8 mouse cellular contexts compared by ENCODE assay signal in genomic region chr8:123518172-123518571, GRCm38 (mm10). TPM values are rescaled to one million over a fixed set of nuclear protein-coding genes. Genes with fewer than 3 reads are reported as not detected.
A peak's percentile ranks its signal among the peaks of the same experiment; 100 is the strongest.
DNase-seq lines count a peak whose midpoint lies in the region; ATAC-seq and TF ChIP-seq lines count a peak whose summit lies in the region.

No protein-coding gene starts in this region.

- peak overlapping the region; percentile 91 for H3K4me2 ChIP-seq in heart, embryonic 14.5 days (ENCODE audit: low read length)
- peak overlapping the region; percentile 90 for H3K4me2 ChIP-seq in hindbrain, embryonic 13.5 days
- H3K4me2 ChIP-seq in midbrain, embryonic 11.5 days, result peak overlapping the region; percentile 86

- H3K27ac ChIP-seq in heart, embryonic 14.5 days (replicated peaks in 1 of 2; ENCODE audit: control insufficient read depth in 1 of 2, insufficient read depth in 1 of 2, low read depth in 2 of 2, low read length in 2 of 2), result no peak overlapping the region
- H3K27ac ChIP-seq in MEL (ENCODE audit: control insufficient read depth, low read depth, low read length), result no peak overlapping the region
- no peak overlapping the region for H3K27ac ChIP-seq in hindbrain, embryonic 13.5 days
- no peak overlapping the region for H3K27ac ChIP-seq in midbrain, embryonic 11.5 days (ENCODE audit: low read depth, low read length)

- TF ChIP-seq EP300 in MEL (IDR thresholded peaks at IDR 0.05; ENCODE audit: low read depth in 1 of 2, low read length in 2 of 2), result no peak

- no peak for TF ChIP-seq POLR2A in MEL (IDR thresholded peaks at IDR 0.05; ENCODE audit: control insufficient read depth in 1 of 2, insufficient read depth in 1 of 2, low read depth in 1 of 2, low read length in 2 of 2, poor library complexity in 1 of 2)

- H3K27me3 ChIP-seq in heart, embryonic 14.5 days (ENCODE audit: control insufficient read depth, insufficient read depth, low read length), result peaks cover 33% of the 10 kb centered on the region
- no peaks in the 10 kb centered on the region for H3K27me3 ChIP-seq in MEL (ENCODE audit: control insufficient read depth in 1 of 2, insufficient read depth in 2 of 2, low read length in 2 of 2)
- peaks cover 8% of the 10 kb centered on the region; the same call in 1 of the 2 replicates for H3K27me3 ChIP-seq in hindbrain, embryonic 13.5 days
- H3K27me3 ChIP-seq in midbrain, embryonic 11.5 days (ENCODE audit: control insufficient read depth, insufficient read depth, low read length), result no peaks in the 10 kb centered on the region; the same call in 1 of the 2 replicates

- TF ChIP-seq CTCF in MEL (IDR thresholded peaks at IDR 0.05 in 2 of 3, conservative IDR thresholded peaks at IDR 0.05 in 1 of 3; ENCODE audit: control insufficient read depth in 1 of 3, insufficient read depth in 1 of 3, low read depth in 2 of 3, low read length in 3 of 3, poor library complexity in 1 of 3, severe bottlenecking in 1 of 3), result no peak

- no peak for TF ChIP-seq RAD21 in MEL (IDR thresholded peaks at IDR 0.05; ENCODE audit: low read depth, low read length)

- peaks cover 3% of the 10 kb centered on the region; the same call in 1 of the 2 replicates for H3K79me2 ChIP-seq in MEL (ENCODE audit: control insufficient read depth, insufficient read depth, low read length, poor library complexity)

- 34% methylated on average over 10 of the region's 10 CpGs for WGBS in heart, embryonic 14.5 days
- 40% methylated on average over 10 of the region's 10 CpGs for WGBS in hindbrain, embryonic 13.5 days
- WGBS in midbrain, embryonic 11.5 days, result 47% methylated on average over 10 of the region's 10 CpGs

- no peak overlapping the region for H3K9ac ChIP-seq in heart, embryonic 14.5 days (ENCODE audit: low read length)
- H3K9ac ChIP-seq in MEL (ENCODE audit: control insufficient read depth, low read depth, low read length, poor library complexity, severe bottlenecking), result peak overlapping the region; percentile 38
- H3K9ac ChIP-seq in hindbrain, embryonic 13.5 days, result peak overlapping the region; percentile 94; the same call in 1 of the 2 replicates
- 0 out of 2 replicates have a peak overlapping the region, but pooled peaks have one; percentile 25 for H3K9ac ChIP-seq in midbrain, embryonic 11.5 days (ENCODE audit: low read length)

- DNase-seq in heart, adult 9 months (ENCODE audit: low spot score in 2 of 2), result no peak
- no peak for DNase-seq in MEL (ENCODE audit: low read depth, low spot score)
- DNase-seq in midbrain, embryonic 11.5 days (ENCODE audit: low spot score, missing footprints), result no peak
- DNase-seq in retina, postnatal 1 day, result no peak
- no peak for DNase-seq in testis, postnatal 14 days (ENCODE audit: low spot score)

- peak overlapping the region in 1 of 2 experiments; percentile 17; a peak in 1 of 4 replicates for H3K4me3 ChIP-seq in heart, embryonic 14.5 days (ENCODE audit: control insufficient read depth in 1 of 2, insufficient read depth in 1 of 2, low read depth in 1 of 2, low read length in 2 of 2)
- peak overlapping the region; percentile 38 to 40 for H3K4me3 ChIP-seq in MEL (ENCODE audit: control insufficient read depth in 1 of 2, insufficient read depth in 1 of 2, low read depth in 2 of 2, low read length in 2 of 2)
- H3K4me3 ChIP-seq in hindbrain, embryonic 13.5 days, result peak overlapping the region; percentile 69
- peak overlapping the region; percentile 76 for H3K4me3 ChIP-seq in midbrain, embryonic 11.5 days (ENCODE audit: low read depth, low read length)

- no peak for ATAC-seq in heart, embryonic 14.5 days (ENCODE audit: insufficient number of reproducible peaks, insufficient read depth, low FRiP score, low read depth)
- ATAC-seq in hindbrain, embryonic 13.5 days (ENCODE audit: low FRiP score), result no peak
- ATAC-seq in midbrain, embryonic 11.5 days (ENCODE audit: low FRiP score), result no peak
- ATAC-seq in erythroblast, adult 5-6 weeks (replicated peaks; ENCODE audit: low FRiP score, poor library complexity, severe bottlenecking), result no peak

- no peaks in the 10 kb centered on the region for H3K9me3 ChIP-seq in heart, embryonic 14.5 days (ENCODE audit: control insufficient read depth, low read length)
- H3K9me3 ChIP-seq in MEL (replicated peaks; ENCODE audit: insufficient read depth, low read length), result no peaks in the 10 kb centered on the region
- H3K9me3 ChIP-seq in hindbrain, embryonic 13.5 days, result no peaks in the 10 kb centered on the region
- H3K9me3 ChIP-seq in midbrain, embryonic 11.5 days (ENCODE audit: control insufficient read depth, low read length), result no peaks in the 10 kb centered on the region

- peaks cover 20% of the 10 kb centered on the region for H3K36me3 ChIP-seq in heart, embryonic 14.5 days (ENCODE audit: control insufficient read depth, insufficient read depth, low read length)
- no peaks in the 10 kb centered on the region for H3K36me3 ChIP-seq in MEL (ENCODE audit: control insufficient read depth in 1 of 2, insufficient read depth in 2 of 2, low read length in 2 of 2)
- H3K36me3 ChIP-seq in hindbrain, embryonic 13.5 days, result peaks cover 25% of the 10 kb centered on the region
- peaks cover 10% of the 10 kb centered on the region for H3K36me3 ChIP-seq in midbrain, embryonic 11.5 days (ENCODE audit: control insufficient read depth, insufficient read depth, low read length)

- H3K4me1 ChIP-seq in heart, embryonic 14.5 days (ENCODE audit: control insufficient read depth in 2 of 2, insufficient read depth in 2 of 2, low read length in 2 of 2), result peaks cover 17 to 23% of the 10 kb centered on the region in 2 experiments
- peaks cover 0 to 5% of the 10 kb centered on the region in 2 experiments; a peak in 1 of 4 replicates for H3K4me1 ChIP-seq in MEL (ENCODE audit: control insufficient read depth in 1 of 2, insufficient read depth in 2 of 2, low read length in 2 of 2)
- H3K4me1 ChIP-seq in hindbrain, embryonic 13.5 days (replicated peaks), result peaks cover 47% of the 10 kb centered on the region
- H3K4me1 ChIP-seq in midbrain, embryonic 11.5 days (ENCODE audit: control insufficient read depth, insufficient read depth, low read length), result peaks cover 11% of the 10 kb centered on the region

TF ChIP-seq in MEL, 35 proteins besides CTCF, POLR2A, EP300 and RAD21:
- no peak for TF ChIP-seq ETS1 (IDR thresholded peaks at IDR 0.05; ENCODE audit: low read depth, low read length)
- TF ChIP-seq ZNF384 (IDR thresholded peaks at IDR 0.05; ENCODE audit: low read depth, low read length), result peak; percentile 62
- TF ChIP-seq TCF12 (IDR thresholded peaks at IDR 0.05; ENCODE audit: low read depth, low read length), result no peak
- no peak for TF ChIP-seq ELF1 (IDR thresholded peaks at IDR 0.05; ENCODE audit: low read depth, low read length)
- TF ChIP-seq CHD1 (IDR thresholded peaks at IDR 0.05; ENCODE audit: low read depth, low read length), result no peak
- no peak for TF ChIP-seq KAT2A (conservative IDR thresholded peaks at IDR 0.05; ENCODE audit: low read depth, low read length)
TF ChIP-seq in MEL: peak in this region for 1.

RNA-seq across cellular contexts. Expression of gene Gas8, which starts 0.5 kb away (rescaled TPM):
- polyA plus RNA-seq in heart, embryonic 14.5 days (2014; fragmentation: Nextera tagmentation; extraction: Ambion mirVana), result 13.6 and 13.9 TPM in 2 replicates
- total RNA-seq in MEL (2012; rRNA removed), result 12.5 and 14.4 TPM in 2 replicates
- polyA plus RNA-seq in MEL (2012; ENCODE audit: insufficient read depth in 1 of 2, insufficient read length in 2 of 2, low read depth in 1 of 2, low replicate concordance in 2 of 2, missing spikeins in 1 of 2), result 100 to 1,000 TPM in 1 of 2 experiments, 10 to 100 TPM in 1; 20.8 to 179 TPM
- polyA plus RNA-seq in hindbrain, embryonic 13.5 days (2015; fragmentation: Nextera tagmentation; extraction: Ambion mirVana), result 42.5 and 44.8 TPM in 2 replicates
- polyA plus RNA-seq in midbrain, embryonic 11.5 days (2014; fragmentation: Nextera tagmentation; extraction: Ambion mirVana), result 38.5 and 43.1 TPM in 2 replicates
- total RNA-seq in erythroblast, adult 5-6 weeks (2015; ENCODE audit: low replicate concordance), result not detected in 2 replicates
- total RNA-seq in erythroblast, adult 5-6 weeks (2017; ENCODE audit: low replicate concordance), result 2.4 and 3.4 TPM in 2 replicates

RNA-seq across cellular contexts. Expression of gene Dbndd1, which starts 2.9 kb away (rescaled TPM):
- 1.0 and 1.1 TPM in 2 replicates for polyA plus RNA-seq in heart, embryonic 14.5 days (2014; fragmentation: Nextera tagmentation; extraction: Ambion mirVana)
- total RNA-seq in MEL (2012; rRNA removed), result 0.29 and 0.73 TPM in 2 replicates
- polyA plus RNA-seq in MEL (2012; ENCODE audit: insufficient read depth in 1 of 2, insufficient read length in 2 of 2, low read depth in 1 of 2, low replicate concordance in 2 of 2, missing spikeins in 1 of 2), result 1 to 10 TPM in 1 of 2 experiments, not detected in 1; 4.2 TPM
- polyA plus RNA-seq in hindbrain, embryonic 13.5 days (2015; fragmentation: Nextera tagmentation; extraction: Ambion mirVana), result 85.6 and 93.6 TPM in 2 replicates
- polyA plus RNA-seq in midbrain, embryonic 11.5 days (2014; fragmentation: Nextera tagmentation; extraction: Ambion mirVana), result 34.4 and 37.2 TPM in 2 replicates
- total RNA-seq in erythroblast, adult 5-6 weeks (2015; ENCODE audit: low replicate concordance), result not detected in 2 replicates
- not detected in 2 replicates for total RNA-seq in erythroblast, adult 5-6 weeks (2017; ENCODE audit: low replicate concordance)

RNA-seq across cellular contexts. Expression of gene Afg3l1, which starts 40.5 kb away (rescaled TPM):
- polyA plus RNA-seq in heart, embryonic 14.5 days (2014; fragmentation: Nextera tagmentation; extraction: Ambion mirVana), result 27.0 and 29.9 TPM in 2 replicates
- 27.5 and 31.0 TPM in 2 replicates for total RNA-seq in MEL (2012; rRNA removed)
- polyA plus RNA-seq in MEL (2012; ENCODE audit: insufficient read depth in 1 of 2, insufficient read length in 2 of 2, low read depth in 1 of 2, low replicate concordance in 2 of 2, missing spikeins in 1 of 2), result 10 to 100 TPM in 1 of 2 experiments, not detected in 1; 68.4 TPM
- 57.8 and 62.4 TPM in 2 replicates for polyA plus RNA-seq in hindbrain, embryonic 13.5 days (2015; fragmentation: Nextera tagmentation; extraction: Ambion mirVana)
- 38.4 and 39.9 TPM in 2 replicates for polyA plus RNA-seq in midbrain, embryonic 11.5 days (2014; fragmentation: Nextera tagmentation; extraction: Ambion mirVana)
- 6.1 and 10.4 TPM in 2 replicates for total RNA-seq in erythroblast, adult 5-6 weeks (2015; ENCODE audit: low replicate concordance)
- total RNA-seq in erythroblast, adult 5-6 weeks (2017; ENCODE audit: low replicate concordance), result 2.6 and 6.7 TPM in 2 replicates
